Mouse (Mus musculus): ENCODE results near the gene Vmn2r94.

Gene Vmn2r94

DNA sequence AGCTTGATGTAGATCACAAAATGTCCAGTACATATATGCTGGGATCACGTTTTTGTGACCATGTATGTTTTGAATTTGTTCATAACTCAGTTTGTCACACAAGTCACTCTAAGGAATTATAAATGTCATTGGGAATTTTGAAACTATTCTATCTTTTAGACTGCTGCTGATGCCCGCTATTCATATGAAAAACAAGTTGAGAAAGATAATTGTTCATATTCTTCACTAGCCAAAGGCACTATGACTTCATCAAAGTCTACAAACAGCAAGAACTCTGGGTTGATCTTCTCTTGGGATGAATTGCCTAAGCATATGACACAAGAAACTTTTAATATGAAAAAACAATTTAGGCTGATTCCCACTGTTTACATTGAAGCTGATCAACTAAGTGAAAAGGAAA, at the start of gene Vmn2r94:
Vmn2r94 (minus strand) TSS at position 101 of the 400 bp plus-strand sequence.
- no peak for DNase-seq

DNA sequence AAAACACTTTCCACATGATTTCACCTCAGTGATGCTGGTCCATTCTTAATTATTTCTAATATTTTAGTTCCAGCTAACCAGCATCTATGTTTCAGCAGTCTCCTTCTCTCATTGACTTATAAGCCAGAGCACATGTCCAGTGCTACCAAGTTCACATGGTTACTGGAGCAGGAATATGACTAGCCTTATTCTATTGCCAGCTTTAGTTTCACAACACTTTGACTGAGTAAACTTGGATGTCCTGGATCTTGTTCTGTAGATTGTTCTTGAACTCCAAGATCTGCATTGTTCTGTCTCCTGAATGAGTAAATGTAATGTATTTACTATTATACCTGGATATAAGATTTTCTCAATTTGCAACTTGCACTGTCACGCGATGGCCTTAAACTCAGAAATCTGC, 45.5 kb upstream of the Vmn2r94 start:
- no peak for DNase-seq

DNA sequence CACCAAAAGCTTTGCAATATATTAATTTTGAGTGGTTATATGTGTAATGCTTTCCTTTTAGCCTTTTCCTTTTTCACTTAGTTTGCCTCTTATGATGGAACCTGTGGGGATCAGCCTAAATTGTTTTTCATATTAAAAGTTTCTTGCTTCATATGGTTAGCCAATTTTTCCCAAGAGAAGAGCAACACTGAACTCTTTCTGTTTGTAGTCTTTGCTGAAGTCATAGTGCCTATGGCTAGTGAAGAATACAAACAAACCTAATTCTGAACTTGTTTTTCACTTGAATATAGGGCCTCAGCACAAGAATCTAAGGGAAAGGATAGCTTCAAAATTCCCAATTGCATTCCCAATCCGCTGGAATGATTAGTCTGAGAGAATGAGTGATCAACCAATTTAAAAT, 20.2 kb upstream of the Vmn2r94 start, which contains the start of gene Vmn2r93:
Vmn2r93 (plus strand) TSS at position 301 of the 400 bp plus-strand sequence.
- no peak for DNase-seq

GRCm38 (mm10) chr17:18236931-18237330, 40.6 kb downstream of the Vmn2r94 start:
- no peak for DNase-seq

DNA sequence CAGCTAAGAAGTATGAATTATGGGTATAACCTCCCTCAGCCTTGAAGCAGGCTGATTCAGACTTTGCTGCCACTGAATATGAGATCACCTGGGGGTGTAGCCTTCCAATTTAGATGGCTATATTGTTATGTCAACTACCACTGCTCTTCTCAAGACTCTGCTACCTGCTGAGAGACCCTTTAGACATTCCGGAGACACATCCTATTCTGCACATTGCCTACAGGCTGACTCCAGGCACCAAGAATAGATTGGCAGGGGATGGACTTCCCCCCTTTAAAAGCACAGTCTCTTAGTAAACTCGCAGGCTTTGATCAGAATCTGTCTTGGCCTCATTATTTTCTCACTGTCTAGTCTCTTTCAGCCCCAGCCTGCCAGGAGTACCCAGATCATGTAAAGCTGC, 45.6 kb downstream of the Vmn2r94 start:
- no peak for DNase-seq

DNA sequence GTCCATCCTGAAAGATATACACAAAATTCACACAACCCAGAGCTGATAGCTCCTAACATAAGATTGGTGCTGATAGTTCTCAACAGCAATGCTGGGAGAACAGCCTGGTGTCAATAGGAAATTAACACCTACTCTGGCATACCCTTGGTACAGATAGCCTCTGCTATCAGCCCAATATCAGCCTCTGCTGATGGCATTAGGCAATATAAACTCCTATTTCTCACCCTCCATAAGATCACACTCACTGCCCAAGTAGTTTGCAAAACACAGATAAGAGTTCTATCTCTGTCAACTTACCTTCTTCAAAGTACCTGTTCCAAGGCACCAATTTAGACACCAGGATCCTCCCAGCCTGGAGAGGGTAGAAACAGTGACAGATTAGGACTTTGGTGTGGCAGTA, 56.3 kb downstream of the Vmn2r94 start:
- no peak for DNase-seq
